Mouse (Mus musculus): ENCODE data around the gene Muc13. TPM values are rescaled to one million over a fixed set of nuclear protein-coding genes. Genes with fewer than 3 reads are reported as not detected.

The Muc13 gene
- total RNA-seq, 2 experiments from 2014 or later, result 1.2 to 1.8 TPM

DNA sequence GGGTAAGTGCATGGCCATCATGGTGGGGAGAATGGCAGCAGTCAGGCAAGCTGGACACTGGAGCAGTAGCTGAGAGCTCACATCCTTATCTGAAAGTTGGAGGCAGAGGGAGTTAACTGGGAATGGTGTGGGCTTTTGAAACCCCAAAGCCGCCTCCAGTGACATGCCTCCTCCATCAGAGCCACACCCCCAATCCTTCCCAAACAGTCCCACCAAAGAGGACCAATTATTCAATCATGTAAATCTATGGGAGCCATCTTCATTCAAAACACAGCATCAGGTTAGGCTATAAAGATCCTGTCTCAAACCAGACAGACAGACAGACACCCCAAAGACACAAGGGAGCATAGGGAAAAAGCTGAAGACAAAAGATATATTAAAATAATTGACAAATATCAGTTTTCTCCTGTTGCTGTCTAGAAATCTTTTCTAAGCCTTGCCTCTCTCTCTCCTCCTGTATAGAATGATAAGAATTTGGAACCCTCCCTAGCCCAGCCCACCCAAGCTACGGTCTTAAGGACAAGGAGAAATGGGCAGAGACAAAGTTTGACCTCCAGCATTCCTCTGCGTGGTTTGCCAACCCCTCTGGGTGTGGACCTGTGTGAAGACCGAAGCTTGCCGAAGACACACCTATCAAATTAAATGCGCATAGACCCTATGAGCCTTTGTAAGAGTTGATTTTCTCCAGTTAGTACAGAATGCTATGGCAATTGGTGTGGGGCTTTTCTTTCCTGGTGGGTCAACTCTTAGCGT, 24.8 kb downstream of the Muc13 start:
- no peak for ATAC-seq (ENCODE audit: poor library complexity, severe bottlenecking)

DNA sequence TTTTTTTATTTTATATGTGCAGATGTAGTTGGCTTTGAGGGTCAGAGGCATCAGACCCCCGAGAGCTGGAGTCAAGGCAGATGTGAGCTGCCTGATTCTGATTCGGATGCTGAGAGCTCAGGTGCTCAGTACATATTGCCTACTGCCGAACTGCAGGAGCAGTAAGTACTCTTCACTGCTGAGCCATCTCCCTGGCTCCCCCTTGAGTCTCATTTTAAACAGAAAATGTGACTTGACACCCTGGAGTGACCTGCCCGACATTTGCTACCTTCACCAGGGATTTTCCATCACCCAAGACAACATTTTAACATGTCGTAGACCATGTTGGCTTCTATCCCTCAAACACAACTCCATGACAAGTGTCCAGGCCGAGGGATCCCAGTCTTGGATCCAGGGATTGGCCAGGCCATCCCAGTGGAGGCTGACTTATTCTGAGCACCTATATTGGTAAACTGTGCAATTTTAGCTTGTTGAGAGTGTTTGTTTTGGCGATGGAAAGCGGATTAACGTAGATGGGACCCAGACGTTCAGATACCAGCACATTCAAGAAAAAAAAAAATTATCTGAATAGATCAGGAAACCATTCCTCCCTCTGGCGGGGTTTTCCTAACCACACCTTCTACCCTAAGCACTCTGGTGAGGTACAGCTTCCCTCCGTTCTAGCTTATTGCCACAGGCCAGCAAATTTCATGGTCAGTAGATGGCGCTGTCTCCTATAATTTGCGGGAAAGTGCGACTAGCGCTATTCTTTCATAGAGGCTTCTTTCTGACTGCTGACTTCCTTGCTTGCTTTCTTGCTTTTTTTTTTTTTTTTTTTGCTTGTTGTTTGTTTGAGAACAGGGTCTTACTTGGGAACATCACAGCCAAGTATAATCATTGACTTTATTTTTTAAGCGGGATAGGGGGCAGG, 26.7 kb downstream of the Muc13 start:
- peak; percentile 96 for ATAC-seq (ENCODE audit: poor library complexity, severe bottlenecking)

DNA sequence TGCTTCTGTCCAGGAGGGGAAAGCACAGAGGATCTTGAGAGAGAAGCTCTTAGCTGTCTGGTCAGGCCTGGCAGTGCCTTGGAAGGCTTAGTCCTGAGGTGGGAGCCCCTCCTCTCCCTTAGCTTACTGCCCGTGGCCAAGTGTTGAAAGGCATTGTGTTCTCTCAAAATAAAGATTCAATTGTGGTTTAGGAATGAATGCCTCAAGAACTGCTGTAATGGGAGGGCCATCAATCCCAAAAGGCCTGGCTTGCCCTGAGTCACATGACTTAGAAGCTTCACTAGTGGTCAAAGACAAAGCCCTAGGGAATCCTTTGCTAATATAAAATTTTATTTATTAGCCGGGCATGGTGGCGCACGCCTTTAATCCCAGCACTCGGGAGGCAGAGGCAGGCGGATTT, 30.8 kb downstream of the Muc13 start:
- no peak for ATAC-seq (ENCODE audit: poor library complexity, severe bottlenecking)

DNA sequence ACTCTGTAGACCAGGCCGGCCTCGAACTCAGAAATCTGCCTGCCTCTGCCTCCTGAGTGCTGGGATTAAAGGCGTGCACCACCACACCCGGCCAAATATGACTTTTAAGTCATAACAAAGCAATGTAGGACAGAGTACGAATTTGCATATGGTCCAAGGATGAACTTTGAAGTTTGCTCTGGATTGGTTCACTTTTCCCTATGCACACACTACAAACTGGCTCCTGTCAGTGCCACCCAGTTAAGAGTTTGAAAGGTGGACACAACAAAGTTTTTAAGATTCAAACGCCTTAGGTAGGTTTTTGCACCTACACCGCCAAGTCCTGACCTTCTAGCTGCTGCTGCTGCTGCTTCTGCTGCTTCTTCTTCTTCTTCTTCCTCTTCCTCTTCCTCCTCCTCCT, 34.7 kb downstream of the Muc13 start:
- no peak for ATAC-seq (ENCODE audit: poor library complexity, severe bottlenecking)

DNA sequence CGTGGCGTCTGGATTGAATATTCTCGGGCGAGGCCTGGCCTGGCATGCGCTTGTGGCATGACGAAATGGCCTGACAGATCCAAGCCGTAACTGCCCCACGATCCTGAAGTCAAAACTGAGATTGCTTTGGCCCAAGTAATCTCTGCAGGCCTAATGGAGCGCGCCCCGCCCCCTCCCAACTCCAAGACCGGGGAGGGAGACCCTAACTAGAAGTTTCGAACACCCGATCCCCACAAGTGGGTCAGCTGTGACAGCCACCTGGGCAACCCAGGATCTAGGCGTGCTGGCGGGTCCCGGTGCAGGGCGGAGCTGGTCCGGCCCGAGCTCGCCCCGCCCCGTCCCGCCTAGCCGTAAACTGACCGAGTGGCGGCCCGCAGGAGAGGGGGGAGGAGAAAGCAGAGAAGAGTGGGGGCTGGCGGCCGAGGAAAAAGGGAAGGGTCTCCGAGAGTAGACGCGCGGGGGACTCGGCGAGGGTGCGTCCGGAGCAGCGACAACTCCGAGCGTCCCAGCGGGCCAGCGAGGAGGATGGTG, 35.5 kb downstream of the Muc13 start, which contains the start of gene Itgb5:
TSS of gene Itgb5 (plus strand) at position 365 of the 531 bp plus-strand sequence.
- ATAC-seq (ENCODE audit: poor library complexity, severe bottlenecking), result peak; percentile 67

DNA sequence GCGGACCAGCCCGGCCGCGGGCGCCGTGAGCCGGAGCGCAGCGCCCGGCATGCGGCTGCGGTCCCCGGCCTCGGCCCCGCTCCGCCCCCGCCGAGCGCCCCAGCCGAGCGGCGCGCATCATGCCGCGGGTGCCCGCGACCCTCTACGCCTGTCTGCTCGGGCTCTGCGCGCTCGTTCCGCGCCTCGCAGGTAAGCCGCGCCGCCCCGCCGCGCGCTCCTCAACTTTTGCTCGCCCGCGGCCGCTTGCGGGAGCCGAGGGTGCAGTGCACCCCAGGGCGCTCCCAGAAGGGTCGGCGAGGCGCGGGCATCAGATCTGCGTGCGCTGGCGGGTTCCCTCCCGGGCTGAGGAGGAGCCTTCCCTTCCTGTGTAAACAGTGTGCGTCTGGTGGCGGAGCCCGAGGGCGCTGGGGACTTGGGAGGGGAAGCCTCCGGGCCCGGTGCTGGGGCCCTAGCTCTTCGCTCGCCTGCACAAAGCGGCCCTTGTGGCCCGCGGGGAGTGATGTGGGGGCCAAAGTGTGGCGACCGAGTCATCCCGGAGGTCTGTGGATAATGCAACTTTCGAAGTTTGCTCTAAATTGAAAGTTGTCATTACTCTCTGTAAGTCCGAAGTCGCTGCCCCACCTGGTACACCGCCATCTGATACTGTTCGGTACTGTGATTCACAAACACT, 36.1 kb downstream of the Muc13 start:
- ATAC-seq (ENCODE audit: poor library complexity, severe bottlenecking), result peak; percentile 62

DNA sequence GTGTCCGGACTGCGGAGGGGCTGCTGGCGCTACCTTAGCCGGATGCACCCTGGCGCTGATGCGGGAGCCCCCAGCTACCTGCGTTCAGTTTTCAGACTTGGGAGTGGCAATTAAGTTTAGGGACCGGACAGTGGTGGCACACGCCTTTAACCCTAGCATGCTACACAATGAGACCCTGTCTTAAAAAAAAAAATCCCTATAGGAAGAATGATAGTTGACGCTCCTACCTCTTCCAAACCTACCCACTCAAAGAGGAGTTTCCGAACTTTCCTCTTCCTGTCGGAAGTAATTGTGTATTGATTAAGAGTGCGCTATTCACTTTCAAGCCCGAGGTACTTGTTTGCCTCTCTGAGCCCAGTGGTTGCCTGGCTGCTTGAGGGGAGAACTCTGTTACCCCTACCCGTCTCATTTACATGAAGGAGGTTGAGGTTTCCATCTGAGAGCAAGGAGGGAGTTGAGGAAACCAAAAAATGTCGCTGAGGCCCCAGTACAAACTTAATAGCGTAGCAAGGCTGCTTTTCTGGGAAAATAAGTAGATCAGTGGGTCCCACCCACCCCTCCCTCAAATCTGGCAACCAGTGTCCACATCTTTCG, 36.8 kb downstream of the Muc13 start:
- ATAC-seq (ENCODE audit: poor library complexity, severe bottlenecking), result peak; percentile 13; the same call in 1 of the 2 replicates

DNA sequence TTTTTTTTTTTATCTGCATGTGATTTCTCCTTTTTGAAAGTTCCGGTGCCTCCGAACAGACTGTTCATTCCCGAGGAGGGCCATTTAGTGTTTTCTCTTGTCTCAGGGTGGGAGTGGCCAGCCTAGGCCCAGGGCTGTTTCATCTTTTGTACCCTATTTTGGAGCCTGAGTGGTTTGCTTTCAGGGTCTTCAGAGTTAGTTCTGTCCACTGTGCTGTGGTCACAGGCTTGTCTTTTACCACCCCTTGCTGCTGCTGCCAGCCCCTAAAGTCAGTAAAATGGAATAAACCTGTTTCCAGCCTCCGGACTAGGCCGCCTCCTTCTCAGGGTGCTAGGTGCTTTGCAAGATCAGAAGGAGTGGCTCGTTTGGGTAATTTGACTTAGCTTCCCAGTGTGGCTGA, 38.2 kb downstream of the Muc13 start:
- no peak for ATAC-seq (ENCODE audit: poor library complexity, severe bottlenecking)

DNA sequence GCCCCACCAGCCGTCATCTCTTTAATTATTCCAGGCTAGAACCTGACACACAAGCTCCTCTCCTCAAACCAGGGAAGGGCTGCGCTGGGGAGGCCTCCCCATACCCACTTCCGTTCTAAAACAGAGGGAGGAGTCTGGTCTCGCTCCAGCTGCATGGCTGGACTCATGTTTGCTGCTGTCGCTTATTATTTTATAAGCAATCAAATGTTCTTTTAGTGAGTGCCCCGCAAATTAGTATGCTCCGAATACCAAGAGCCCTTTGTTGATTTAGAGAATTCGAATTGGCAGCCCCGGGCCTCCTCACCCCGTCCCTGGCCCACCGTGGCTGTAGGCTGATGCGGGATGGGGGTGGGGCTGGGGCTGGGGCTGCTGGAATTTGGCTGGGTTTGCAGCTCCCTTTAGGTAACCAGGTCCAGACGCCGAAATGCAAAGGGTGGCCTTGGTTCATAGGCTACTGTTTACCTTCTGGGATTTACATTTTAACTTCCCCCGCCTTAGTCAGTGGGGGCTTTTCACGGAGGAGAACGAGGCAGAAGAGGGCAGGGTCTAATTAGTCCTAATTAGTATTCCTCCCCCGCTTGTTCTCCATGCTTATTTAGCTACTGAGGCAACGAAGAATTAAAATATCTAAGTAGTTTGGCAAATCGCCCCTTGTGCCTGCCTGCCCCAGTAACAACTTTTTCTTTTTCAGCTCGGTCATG, 39.0 kb downstream of the Muc13 start:
- ATAC-seq (ENCODE audit: poor library complexity, severe bottlenecking), result no peak

DNA sequence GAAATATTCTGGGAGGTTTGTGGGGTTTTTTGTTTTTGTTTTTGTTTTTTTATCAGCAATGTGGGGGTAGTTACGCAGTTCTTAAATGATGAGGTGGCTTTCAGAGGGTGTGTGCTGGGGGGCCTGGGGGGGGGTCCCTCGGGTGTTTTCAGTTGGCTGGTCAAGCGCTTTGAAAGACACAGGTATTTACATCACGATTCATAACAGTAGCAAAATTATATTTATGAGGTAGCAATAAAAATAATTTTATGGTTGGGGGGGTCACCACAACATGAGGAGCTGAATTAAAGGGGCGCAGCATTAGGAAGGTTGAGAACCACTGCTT, 39.6 kb downstream of the Muc13 start:
- no peak for ATAC-seq (ENCODE audit: poor library complexity, severe bottlenecking)

DNA sequence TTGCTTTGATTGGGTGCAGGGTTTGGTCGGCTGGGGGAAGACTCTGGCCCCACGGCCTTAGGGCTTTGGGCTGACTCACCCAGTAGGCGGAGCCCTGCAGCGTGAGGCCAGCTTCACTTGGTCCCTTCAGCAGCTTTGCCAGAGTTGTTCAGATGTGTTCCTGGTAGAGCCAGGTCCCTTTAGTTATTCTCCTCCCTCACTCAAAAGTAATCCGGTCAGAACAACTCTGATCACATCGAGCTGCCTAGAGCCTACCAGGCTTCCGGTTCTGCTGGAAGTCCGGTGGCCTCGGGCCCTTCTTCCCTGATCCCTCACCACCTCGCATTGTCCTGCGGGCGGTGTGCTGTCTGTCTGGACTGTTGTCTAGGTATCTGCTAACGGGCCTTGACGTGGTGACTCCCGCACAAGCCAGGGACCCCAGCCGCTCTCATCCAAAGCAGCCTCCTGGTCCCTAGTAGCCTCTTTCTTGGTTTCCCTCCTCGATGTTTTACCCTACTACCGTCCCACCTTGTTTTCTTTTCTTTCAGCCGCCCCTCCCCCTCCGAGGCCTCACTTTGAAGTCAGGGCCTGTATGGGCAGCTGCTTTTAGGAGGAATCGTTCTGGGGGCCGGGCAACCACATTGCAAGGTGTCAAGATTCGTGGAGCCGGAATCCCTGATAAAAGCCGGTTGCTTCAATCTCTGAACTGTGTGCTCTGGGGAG, 40.1 kb downstream of the Muc13 start:
- ATAC-seq (ENCODE audit: poor library complexity, severe bottlenecking), result peak; percentile 46; the same call in 1 of the 2 replicates

DNA sequence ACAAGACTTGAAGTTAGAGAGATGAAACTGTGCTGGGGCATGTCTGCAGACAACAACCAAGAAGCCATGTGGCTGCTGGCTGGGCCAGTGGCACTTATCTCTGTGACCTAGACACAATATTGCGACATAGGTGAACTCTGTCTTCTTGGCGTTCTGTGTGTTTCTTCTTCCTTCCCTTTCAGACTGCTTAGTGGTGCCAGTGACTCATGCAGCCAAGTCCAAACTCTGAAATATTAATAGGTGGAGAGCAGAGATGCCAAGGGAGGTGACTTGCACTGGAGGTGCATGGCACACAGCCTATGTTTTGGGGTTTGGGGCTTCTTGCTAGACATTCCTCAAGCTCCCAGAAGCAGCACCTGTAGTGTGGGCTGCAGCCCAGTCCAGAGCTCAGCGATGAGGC, 42.8 kb downstream of the Muc13 start:
- ATAC-seq (ENCODE audit: poor library complexity, severe bottlenecking), result peak; percentile 78

DNA sequence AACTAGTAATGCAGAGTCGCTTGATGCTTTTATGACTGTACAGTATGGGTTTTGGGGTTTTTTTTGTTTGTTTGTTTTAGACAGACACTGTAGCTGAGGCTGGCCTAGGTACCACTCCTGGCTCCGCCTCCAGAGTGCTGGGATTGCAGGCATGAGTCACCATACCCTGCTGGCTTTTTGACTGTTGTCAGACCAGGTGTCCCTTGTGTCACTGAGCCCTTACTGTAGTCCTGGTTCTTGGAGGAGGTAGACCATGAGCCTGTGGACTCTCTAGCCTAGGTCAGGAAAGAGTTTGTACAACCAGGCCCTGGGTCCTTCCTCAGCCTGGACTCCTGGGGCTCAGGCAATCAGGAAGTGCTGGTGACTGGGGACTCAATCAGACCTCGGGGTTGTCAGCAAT, 43.4 kb downstream of the Muc13 start:
- ATAC-seq (ENCODE audit: poor library complexity, severe bottlenecking), result no peak

DNA sequence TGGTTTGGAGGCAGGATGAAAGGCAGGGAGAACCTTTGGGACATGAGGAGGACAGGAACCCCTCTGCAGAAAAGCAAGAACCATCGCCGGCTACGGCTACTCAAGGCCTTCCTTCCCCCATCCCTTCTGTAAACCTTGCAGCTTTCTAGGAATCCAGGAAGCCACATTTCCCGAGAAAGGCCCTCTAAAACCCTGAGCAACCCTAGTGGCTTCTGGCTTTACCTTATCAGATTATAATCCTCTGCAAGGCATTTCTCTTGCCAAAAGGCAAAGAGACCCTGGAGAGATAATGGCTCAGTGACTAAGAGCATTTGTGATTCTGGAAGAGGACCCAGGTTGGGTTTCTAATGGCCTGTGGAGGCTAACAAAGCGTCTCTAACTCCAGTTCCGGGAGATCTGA, 46.8 kb downstream of the Muc13 start:
- ATAC-seq (ENCODE audit: poor library complexity, severe bottlenecking), result no peak

DNA sequence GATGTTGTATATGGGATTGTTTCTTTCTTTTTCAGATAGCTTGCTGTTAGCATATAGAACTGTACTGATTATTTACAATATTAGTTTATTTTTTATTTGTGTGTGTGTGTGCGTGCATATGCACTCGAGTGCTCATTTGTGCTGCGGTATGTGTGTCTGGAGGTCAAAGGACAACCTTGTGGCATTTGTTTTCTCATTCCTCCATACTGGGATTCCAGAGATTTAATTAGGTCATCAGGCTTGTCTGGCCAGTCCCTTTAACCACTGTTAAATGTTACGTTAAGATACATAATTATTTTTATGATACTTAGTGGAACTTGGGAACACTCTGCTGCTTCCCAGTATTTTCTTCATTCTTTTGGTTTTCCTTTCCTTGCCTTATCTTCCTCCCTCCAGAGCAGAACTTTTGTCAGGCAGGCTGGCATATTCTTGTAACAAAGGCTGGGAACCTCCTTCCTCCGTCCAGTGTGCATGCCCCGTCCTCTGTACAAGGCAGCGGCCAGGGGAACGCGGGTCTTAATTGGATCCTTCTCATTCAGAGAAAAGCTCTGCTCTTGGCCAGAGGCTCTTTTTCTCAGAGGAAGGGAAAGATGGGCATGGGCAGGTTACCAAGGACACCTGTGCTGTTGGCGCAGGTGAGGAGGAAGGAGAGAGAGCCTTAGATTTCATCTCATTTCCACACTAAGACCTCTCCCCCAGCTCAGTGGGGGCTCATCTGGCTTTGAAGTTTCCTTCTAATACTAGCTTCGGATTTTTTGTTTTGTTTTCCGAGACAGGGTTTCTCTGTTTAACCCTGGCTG, 48.4 kb downstream of the Muc13 start:
- ATAC-seq (ENCODE audit: poor library complexity, severe bottlenecking), result no peak

DNA sequence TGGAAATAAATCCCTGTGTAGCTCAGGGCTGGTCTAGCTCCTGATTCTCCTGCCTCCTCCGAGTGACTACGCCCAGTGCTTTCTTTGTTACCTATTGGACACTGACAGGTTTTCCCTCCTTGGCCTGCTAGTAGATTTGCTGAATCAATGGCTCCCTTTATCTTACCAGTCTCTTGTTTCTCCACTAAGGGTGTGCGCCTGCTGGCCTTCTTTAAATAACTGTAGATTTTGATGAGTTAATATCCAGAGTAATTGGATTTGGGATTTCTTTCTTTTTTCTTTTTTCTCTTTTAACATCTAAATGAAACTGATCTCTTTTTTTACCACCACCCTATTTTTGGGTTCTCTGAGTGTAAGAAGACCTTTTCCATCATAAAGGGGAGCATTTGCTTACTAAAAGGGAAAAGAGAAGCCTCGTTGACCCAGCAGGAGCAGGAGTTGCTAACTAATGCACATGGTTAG, 50.3 kb downstream of the Muc13 start:
- no peak for ATAC-seq (ENCODE audit: poor library complexity, severe bottlenecking)

DNA sequence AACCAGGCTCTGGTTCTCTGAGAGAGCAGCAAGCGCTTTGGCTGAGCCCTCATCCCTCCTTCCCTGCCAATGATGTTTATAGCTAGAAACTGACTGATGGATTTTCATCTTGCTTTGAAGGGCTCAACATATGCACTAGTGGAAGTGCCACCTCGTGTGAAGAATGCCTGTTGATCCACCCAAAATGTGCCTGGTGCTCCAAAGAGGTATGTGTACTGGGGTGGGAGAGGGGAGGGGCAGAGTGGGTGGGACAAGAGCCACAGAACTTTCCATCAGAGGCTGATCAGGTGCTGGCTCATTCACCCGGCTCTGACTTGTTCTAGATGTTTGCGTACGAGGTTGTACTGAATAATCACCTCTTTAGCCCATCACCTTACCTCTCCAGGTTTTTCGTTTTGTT, 51.0 kb downstream of the Muc13 start:
- ATAC-seq (ENCODE audit: poor library complexity, severe bottlenecking), result no peak

DNA sequence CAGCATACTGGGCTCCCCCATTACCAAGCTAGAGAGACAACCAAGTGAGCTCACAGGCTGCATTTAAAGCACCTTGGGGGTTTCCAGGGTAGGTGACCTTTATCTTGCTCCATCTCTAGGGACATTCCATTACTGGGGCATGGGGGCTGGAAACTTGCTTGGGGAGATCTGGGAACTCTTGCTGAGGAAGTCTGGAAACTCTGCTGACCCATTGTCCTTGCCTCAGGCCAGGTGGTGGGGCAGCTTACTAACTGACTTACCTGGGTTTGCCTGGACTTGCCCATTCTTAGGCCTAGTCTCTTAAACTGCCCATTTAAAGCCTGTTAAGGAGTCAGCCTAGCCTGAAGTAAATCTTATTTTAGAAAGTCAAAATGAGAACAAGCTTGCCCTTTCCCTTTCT, 59.4 kb downstream of the Muc13 start:
- no peak for ATAC-seq (ENCODE audit: poor library complexity, severe bottlenecking)

DNA sequence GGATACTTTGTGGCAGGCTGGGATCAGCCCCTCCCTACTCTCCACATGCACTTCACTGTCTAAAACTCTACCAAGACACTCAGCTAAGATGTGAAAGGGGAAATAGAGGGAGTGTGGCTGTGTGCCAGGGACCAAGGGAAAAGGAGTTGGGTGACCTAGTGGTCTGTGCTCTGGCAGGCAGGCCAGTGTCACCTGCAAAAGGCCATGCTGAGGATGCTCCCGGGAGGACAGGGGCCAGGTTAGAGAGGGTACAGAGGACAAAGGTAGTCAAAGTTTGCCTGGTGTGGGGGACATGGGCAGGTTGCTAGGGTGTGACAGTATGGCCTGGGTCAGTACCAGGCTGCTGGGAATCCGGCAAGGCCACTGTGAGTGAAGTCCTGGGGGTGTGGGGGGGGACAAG, 64.9 kb downstream of the Muc13 start:
- 0 out of 2 replicates have a peak, but pooled peaks have one; percentile 35 for ATAC-seq (ENCODE audit: poor library complexity, severe bottlenecking)
